Mouse (Mus musculus): Measurements from ENCODE around the gene Gm14288. TPM values are rescaled to one million over a fixed set of nuclear protein-coding genes. Genes with fewer than 3 reads are reported as not detected.
"Not testable (repeated sequence)": the region's sequence is repeated elsewhere in the genome, so short reads cannot be mapped to it uniquely, and the experiment has no call there.

The Gm14288 gene
- 3.0 and 4.4 TPM in 2 replicates for polyA plus RNA-seq (2015; fragmentation: Nextera tagmentation; extraction: Ambion mirVana)

GRCm38 (mm10) chr2:175800993-175801392 lies at the start of gene Gm14288:
TSS of gene Gm14288 (minus strand) at chr2:175801093.
- ATAC-seq (replicated peaks); H3K27ac ChIP-seq (replicated peaks); H3K9me3 ChIP-seq; H3K36me3 ChIP-seq; H3K4me3 ChIP-seq; H3K4me1 ChIP-seq; H3K4me2 ChIP-seq (replicated peaks); H3K27me3 ChIP-seq; H3K9ac ChIP-seq (replicated peaks): not testable (repeated sequence)
- WGBS: no CpG with 5 or more reads among the region's 6 CpGs

GRCm38 (mm10) chr2:175741237-175741636 lies 59.7 kb downstream of the Gm14288 start, which contains the start of gene Gm2007:
TSS of gene Gm2007 (plus strand) at chr2:175741537.
- not testable (repeated sequence) for ATAC-seq (replicated peaks); H3K27ac ChIP-seq (replicated peaks); H3K9me3 ChIP-seq; H3K9ac ChIP-seq (replicated peaks); H3K27me3 ChIP-seq; H3K36me3 ChIP-seq; H3K4me3 ChIP-seq; H3K4me2 ChIP-seq (replicated peaks); H3K4me1 ChIP-seq
- WGBS: no CpG with 5 or more reads among the region's 2 CpGs

Other genes with a start within 250 kb of the Gm14288 start
- not detected in 2 replicates for gene Gm11007, start 157.1 kb downstream of the Gm14288 start, polyA plus RNA-seq (2015; fragmentation: Nextera tagmentation; extraction: Ambion mirVana)
- 11.1 and 11.7 TPM in 2 replicates for gene Zfp969, start 97.4 kb downstream of the Gm14288 start, polyA plus RNA-seq (2015; fragmentation: Nextera tagmentation; extraction: Ambion mirVana)
- not detected in 2 replicates for gene Gm2007, start 59.6 kb downstream of the Gm14288 start, polyA plus RNA-seq (2015; fragmentation: Nextera tagmentation; extraction: Ambion mirVana)
- 27.4 and 30.1 TPM in 2 replicates for gene Gm6710, start 68.1 kb upstream of the Gm14288 start, polyA plus RNA-seq (2015; fragmentation: Nextera tagmentation; extraction: Ambion mirVana)
- 2.2 and 2.7 TPM in 2 replicates for gene Zfp966, start 130.0 kb upstream of the Gm14288 start, polyA plus RNA-seq (2015; fragmentation: Nextera tagmentation; extraction: Ambion mirVana)
- gene Gm2026, start 164.2 kb upstream of the Gm14288 start, polyA plus RNA-seq (2015; fragmentation: Nextera tagmentation; extraction: Ambion mirVana): 17.4 and 25.5 TPM in 2 replicates